In the genomic region with DNA sequence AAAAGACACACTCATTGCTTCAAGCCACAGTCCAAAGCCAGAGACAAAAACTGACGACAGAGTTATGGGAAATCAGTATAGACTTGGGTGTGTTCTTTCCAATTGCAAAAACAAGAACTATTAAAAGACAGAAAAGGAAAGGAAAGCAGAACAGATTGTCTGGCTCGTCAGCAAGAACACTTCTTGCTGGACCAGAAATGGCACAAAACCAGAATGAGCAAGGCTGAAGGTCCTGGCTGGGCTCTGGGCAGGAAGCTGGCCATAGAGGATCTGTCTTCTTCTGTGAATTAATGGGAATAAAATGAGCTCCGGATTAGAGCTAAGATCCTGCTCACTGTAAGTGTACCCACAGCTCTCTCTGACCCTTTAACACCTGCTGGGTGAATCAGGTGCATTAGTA, we compare ENCODE assay signal across 22 mouse cellular contexts.
A peak's percentile ranks its signal among the peaks of the same experiment; 100 is the strongest.
DNase-seq lines count a peak whose midpoint lies in the region; ATAC-seq and TF ChIP-seq lines count a peak whose summit lies in the region.
"Had no signal": no experiment of that assay in that cellular context is flagged by ENCODE, and none has a peak within 500 bp of the region (broad histone marks: within the 10 kb centered on the region; RNA-seq: fewer than 3 reads in every experiment).

No protein-coding gene starts in this region.

- TF ChIP-seq CTCF in hindbrain, postnatal 0 days (IDR thresholded peaks at IDR 0.05; ENCODE audit: low read depth) = no peak

- 64% methylated on average over 3 of the region's 3 CpGs for WGBS in hindbrain, postnatal 0 days
- WGBS in hindbrain, embryonic 10.5 days = 70% methylated on average over 3 of the region's 3 CpGs

- no peaks in the 10 kb centered on the region for H3K27me3 ChIP-seq in hindbrain, postnatal 0 days (ENCODE audit: insufficient read depth, low read length)
- H3K27me3 ChIP-seq in hindbrain, embryonic 10.5 days (ENCODE audit: insufficient read depth, poor library complexity, severe bottlenecking) = no peaks in the 10 kb centered on the region
- H3K27me3 ChIP-seq: embryonic facial prominence, embryonic 15.5 days; heart, embryonic 15.5 days; hindbrain, embryonic 12.5 days had no signal

- peak; percentile 36 to 56 for DNase-seq in cerebellum, postnatal 14 days
- DNase-seq in cerebellum, postnatal 4 days (ENCODE audit: low spot score in 2 of 2) = no peak
- DNase-seq in hindbrain, postnatal 0 days (ENCODE audit: low spot score) = peak; percentile 10
- DNase-seq in hindbrain, embryonic 10.5 days (ENCODE audit: low spot score) = no peak
- peak; percentile 0 for DNase-seq in lung, postnatal 36 days
- DNase-seq in lung, postnatal 4 days = no peak
- DNase-seq: adrenal gland, adult 8-10 months; adrenal gland, postnatal 36 days; embryo, embryonic 11 days; gastrocnemius, postnatal 36 days; heart, adult 11 months; heart, postnatal 36 days; kidney, adult 11 months had no signal

- no peaks in the 10 kb centered on the region for H3K36me3 ChIP-seq in hindbrain, postnatal 0 days (ENCODE audit: insufficient read depth, low read length)
- no peaks in the 10 kb centered on the region for H3K36me3 ChIP-seq in hindbrain, embryonic 10.5 days
- H3K36me3 ChIP-seq: embryonic facial prominence, embryonic 15.5 days; forebrain, embryonic 10.5 days; heart, embryonic 15.5 days; hindbrain, embryonic 12.5 days had no signal

- H3K4me3 ChIP-seq in hindbrain, postnatal 0 days (ENCODE audit: low read length) = no peak overlapping the region
- H3K4me3 ChIP-seq in hindbrain, embryonic 10.5 days = no peak overlapping the region
- H3K4me3 ChIP-seq: embryonic facial prominence, embryonic 15.5 days; erythroblast, embryonic 14.5 days; forebrain, embryonic 10.5 days; heart, embryonic 15.5 days; hindbrain, embryonic 12.5 days had no signal

- no peaks in the 10 kb centered on the region for H3K4me1 ChIP-seq in hindbrain, postnatal 0 days (ENCODE audit: insufficient read depth, low read length)
- peaks cover 9% of the 10 kb centered on the region; the same call in 1 of the 2 replicates for H3K4me1 ChIP-seq in hindbrain, embryonic 10.5 days (replicated peaks)
- H3K4me1 ChIP-seq: embryonic facial prominence, embryonic 15.5 days; heart, embryonic 15.5 days; hindbrain, embryonic 12.5 days had no signal

- H3K27ac ChIP-seq in hindbrain, postnatal 0 days = no peak overlapping the region
- H3K27ac ChIP-seq in hindbrain, embryonic 10.5 days = no peak overlapping the region
- H3K27ac ChIP-seq: embryonic facial prominence, embryonic 15.5 days; forebrain, embryonic 10.5 days; heart, embryonic 15.5 days; hindbrain, embryonic 12.5 days had no signal

- H3K9me3 ChIP-seq in hindbrain, postnatal 0 days (ENCODE audit: low read length) = no peaks in the 10 kb centered on the region
- H3K9me3 ChIP-seq in hindbrain, embryonic 10.5 days = no peaks in the 10 kb centered on the region
- H3K9me3 ChIP-seq: embryonic facial prominence, embryonic 15.5 days; forebrain, embryonic 10.5 days; heart, embryonic 15.5 days; hindbrain, embryonic 12.5 days had no signal

- ATAC-seq in hindbrain, postnatal 0 days = no peak
- no peak for ATAC-seq in CD4-positive, CD25-positive, alpha-beta regulatory T cell, adult 4 months
- ATAC-seq: forebrain, embryonic 14.5 days; hindbrain, embryonic 16.5 days had no signal

- no peak overlapping the region for H3K4me2 ChIP-seq in hindbrain, postnatal 0 days (ENCODE audit: low read depth, low read length)
- H3K4me2 ChIP-seq: embryonic facial prominence, embryonic 15.5 days; heart, embryonic 11.5 days; heart, embryonic 15.5 days; hindbrain, embryonic 12.5 days had no signal

- H3K9ac ChIP-seq in hindbrain, postnatal 0 days (replicated peaks; ENCODE audit: low read length) = no peak overlapping the region
- H3K9ac ChIP-seq: embryonic facial prominence, embryonic 15.5 days; heart, embryonic 15.5 days; hindbrain, embryonic 12.5 days had no signal

Comparison
In these comparisons a context has a peak if more than half of its experiments do, and no peak if none do; other contexts are left out.
1. DNase-seq: peak in cerebellum, postnatal 14 days (2 of 2), hindbrain, postnatal 0 days (single experiment) and lung, postnatal 36 days (single experiment); none in cerebellum, postnatal 4 days (0 of 2), hindbrain, embryonic 10.5 days (single experiment) and lung, postnatal 4 days (0 of 2).